Mouse (Mus musculus): ENCODE measurements around the gene Lrrc27.

- no peak for TF ChIP-seq CTCF (IDR thresholded peaks at IDR 0.05; ENCODE audit: control insufficient read depth, insufficient read depth, insufficient replicate concordance, low read depth, low read length)
- no peak for TF ChIP-seq POLR2A (IDR thresholded peaks at IDR 0.05; ENCODE audit: control insufficient read depth, low read depth, low read length)
Observed at GRCm38 (mm10) chr7:139285295-139285943, 72.6 kb downstream of the Lrrc27 start.
